Mouse (Mus musculus): ENCODE data around the gene 4921539E11Rik. TPM values are rescaled to one million over a fixed set of nuclear protein-coding genes. Genes with fewer than 3 reads are reported as not detected.

The 4921539E11Rik gene
- polyA plus RNA-seq, 1 experiment, result not detected

DNA sequence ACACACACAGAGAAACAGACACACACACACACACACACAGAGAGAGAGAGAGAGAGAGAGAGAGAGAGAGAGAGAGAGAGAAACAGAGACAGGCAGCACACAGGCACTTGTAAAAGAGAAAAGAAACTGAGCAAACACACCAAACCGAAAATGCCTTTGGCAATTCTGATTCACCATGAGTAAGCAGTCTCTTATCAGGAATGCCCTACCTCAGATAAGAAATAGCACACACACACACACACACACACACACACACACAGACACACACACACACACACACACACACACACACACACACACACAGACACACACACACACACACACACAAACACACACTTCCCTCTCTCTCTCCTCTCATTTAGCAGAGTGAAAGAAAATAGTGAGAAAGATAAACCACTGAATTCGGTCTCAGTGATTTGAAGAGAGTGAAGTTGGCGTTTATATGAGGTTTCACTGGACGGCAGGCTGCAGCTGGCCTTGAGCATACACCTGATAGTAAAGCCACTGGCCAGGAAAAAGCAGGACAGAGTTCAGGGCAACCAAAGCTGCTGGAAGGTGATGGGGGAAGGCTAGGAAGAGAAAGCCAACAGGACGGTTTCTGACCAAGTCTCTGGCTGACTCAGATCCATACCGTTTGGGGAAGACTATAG lies 41.1 kb downstream of the 4921539E11Rik start:
- peaks cover 8% of the 10 kb centered on the region; the same call in 1 of the 2 replicates for H3K4me1 ChIP-seq
- no peaks in the 10 kb centered on the region for H3K27me3 ChIP-seq (replicated peaks)
- no peak overlapping the region for H3K4me3 ChIP-seq (replicated peaks)
- no peaks in the 10 kb centered on the region; the same call in 1 of the 2 replicates for H3K9me3 ChIP-seq
- H3K36me3 ChIP-seq (replicated peaks; ENCODE audit: low read length), result no peaks in the 10 kb centered on the region
- no peak for TF ChIP-seq GATA1 (IDR thresholded peaks at IDR 0.05; ENCODE audit: borderline replicate concordance, low read length)
- TF ChIP-seq FLI1 (IDR thresholded peaks at IDR 0.05; ENCODE audit: low read length), result no peak

DNA sequence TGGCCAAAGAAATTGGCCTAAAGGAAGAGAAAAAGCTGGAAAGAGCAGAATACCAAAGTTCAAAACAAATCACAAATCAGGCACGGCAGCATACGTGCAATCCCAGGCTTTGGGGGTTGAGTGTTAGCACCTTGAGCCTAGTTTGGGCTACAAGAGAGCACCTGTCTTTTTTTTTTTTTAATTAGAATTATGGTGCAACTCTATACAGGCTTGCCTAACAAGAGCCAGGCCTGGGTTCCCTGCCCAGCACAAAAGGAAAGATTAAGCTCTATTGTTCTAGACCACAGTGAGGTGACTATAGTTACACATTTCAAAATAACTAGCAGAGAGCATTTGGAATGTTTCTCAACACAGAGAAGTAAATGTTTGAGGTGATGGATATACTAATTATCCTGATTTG lies 42.9 kb downstream of the 4921539E11Rik start:
- H3K36me3 ChIP-seq (replicated peaks; ENCODE audit: low read length), result no peaks in the 10 kb centered on the region
- H3K4me3 ChIP-seq (replicated peaks), result no peak overlapping the region
- H3K4me1 ChIP-seq, result peaks cover 5% of the 10 kb centered on the region; the same call in 1 of the 2 replicates
- TF ChIP-seq GATA1 (IDR thresholded peaks at IDR 0.05; ENCODE audit: borderline replicate concordance, low read length) (no peak), FLI1 (IDR thresholded peaks at IDR 0.05; ENCODE audit: low read length) (no peak)
- no peaks in the 10 kb centered on the region for H3K27me3 ChIP-seq (replicated peaks)
- no peaks in the 10 kb centered on the region; the same call in 1 of the 2 replicates for H3K9me3 ChIP-seq

DNA sequence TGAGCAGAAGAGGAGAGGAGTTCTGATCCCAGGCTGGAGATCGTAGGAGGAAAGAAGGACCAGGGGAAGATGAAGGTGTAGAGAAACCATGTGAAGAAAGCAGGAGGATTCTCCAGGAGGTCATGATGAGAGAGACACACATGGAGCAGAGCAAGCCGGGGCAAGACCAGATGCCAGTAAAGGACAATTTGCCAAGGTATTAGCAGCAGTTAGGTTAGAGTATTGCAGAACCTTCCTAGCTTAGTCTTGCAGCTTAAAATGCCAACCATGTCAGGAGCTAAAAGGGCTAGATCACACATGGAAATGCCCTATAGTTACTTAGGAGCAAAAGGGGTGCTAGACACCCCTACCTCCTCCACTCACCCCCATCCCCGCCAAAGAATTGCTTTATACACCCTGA lies 43.4 kb downstream of the 4921539E11Rik start:
- H3K36me3 ChIP-seq (replicated peaks; ENCODE audit: low read length), result no peaks in the 10 kb centered on the region
- no peak for TF ChIP-seq FLI1 (IDR thresholded peaks at IDR 0.05; ENCODE audit: low read length)
- TF ChIP-seq GATA1 (IDR thresholded peaks at IDR 0.05; ENCODE audit: borderline replicate concordance, low read length), result no peak
- H3K9me3 ChIP-seq, result no peaks in the 10 kb centered on the region; the same call in 1 of the 2 replicates
- peaks cover 5% of the 10 kb centered on the region; the same call in 1 of the 2 replicates for H3K4me1 ChIP-seq
- H3K27me3 ChIP-seq (replicated peaks), result no peaks in the 10 kb centered on the region
- no peak overlapping the region for H3K4me3 ChIP-seq (replicated peaks)

DNA sequence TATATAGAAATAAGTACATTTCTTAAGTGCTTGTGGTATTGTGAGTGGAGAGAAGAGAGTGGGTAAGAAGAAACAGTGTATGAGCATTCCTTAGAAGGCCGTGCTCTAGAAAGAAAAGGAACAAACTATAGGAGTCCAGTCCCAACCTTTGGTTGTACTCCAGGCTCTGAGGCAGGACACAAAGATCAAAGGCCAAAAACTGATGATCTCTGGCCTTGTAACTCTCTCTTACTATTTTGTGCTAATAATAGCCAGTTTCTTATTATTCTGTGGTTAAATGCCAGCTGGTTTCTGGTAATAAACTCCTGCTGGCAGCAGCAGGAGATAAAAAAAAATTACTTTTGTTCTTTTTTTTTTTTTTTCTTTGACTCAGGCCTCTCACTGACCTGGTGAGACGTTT lies 58.5 kb downstream of the 4921539E11Rik start:
- H3K4me3 ChIP-seq (replicated peaks), result no peak overlapping the region
- peaks cover 8% of the 10 kb centered on the region for H3K9me3 ChIP-seq
- H3K27me3 ChIP-seq (replicated peaks), result no peaks in the 10 kb centered on the region
- H3K4me1 ChIP-seq, result no peaks in the 10 kb centered on the region
- TF ChIP-seq GATA1 (IDR thresholded peaks at IDR 0.05; ENCODE audit: borderline replicate concordance, low read length) (no peak), FLI1 (IDR thresholded peaks at IDR 0.05; ENCODE audit: low read length) (no peak)
- H3K36me3 ChIP-seq (replicated peaks; ENCODE audit: low read length), result no peaks in the 10 kb centered on the region

DNA sequence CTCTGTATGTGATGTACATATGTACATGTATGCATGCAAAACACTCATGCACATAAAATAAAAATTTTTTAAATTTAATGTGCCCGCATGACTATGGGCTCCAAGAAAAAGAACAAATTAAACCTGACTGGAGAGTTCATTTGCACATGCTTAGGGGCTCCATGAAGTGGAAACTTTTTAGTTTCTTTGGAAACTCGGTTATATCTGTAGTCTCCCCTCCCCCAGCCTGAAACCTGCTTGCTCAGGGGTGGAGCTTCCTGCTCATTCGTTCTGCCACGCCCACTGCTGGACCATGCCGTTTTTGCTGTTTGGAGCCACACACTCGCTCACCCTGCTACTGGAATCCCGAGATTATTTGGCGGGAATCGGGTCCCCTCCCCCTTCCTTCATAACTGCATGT lies 67.8 kb downstream of the 4921539E11Rik start:
- H3K4me3 ChIP-seq (replicated peaks), result no peak overlapping the region
- TF ChIP-seq GATA1 (IDR thresholded peaks at IDR 0.05; ENCODE audit: borderline replicate concordance, low read length), result no peak
- TF ChIP-seq FLI1 (IDR thresholded peaks at IDR 0.05; ENCODE audit: low read length), result no peak
- peaks cover 3% of the 10 kb centered on the region; the same call in 1 of the 2 replicates for H3K9me3 ChIP-seq
- no peaks in the 10 kb centered on the region for H3K27me3 ChIP-seq (replicated peaks)
- H3K4me1 ChIP-seq, result peaks cover 10% of the 10 kb centered on the region
- no peaks in the 10 kb centered on the region for H3K36me3 ChIP-seq (replicated peaks; ENCODE audit: low read length)

DNA sequence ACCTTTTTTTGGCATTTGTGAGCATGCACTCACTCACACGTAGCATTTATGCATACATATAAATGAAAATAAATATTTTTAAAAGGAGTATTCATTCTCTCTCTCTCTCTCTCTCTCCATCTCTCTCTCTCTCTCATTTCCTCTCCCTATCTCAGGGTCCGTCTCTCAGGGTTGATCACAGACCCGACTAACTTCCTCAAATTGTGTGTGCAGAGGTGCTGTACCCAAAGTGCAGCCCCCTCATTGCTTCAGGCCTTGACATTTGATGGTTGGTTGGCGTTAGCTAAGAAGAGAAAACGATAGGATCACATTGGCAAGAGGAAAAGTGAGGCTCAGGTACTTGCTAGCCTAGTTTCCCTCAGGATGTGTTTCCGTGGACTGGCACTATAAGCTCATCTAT lies 68.9 kb downstream of the 4921539E11Rik start:
- TF ChIP-seq FLI1 (IDR thresholded peaks at IDR 0.05; ENCODE audit: low read length), result no peak
- no peak for TF ChIP-seq GATA1 (IDR thresholded peaks at IDR 0.05; ENCODE audit: borderline replicate concordance, low read length)
- no peaks in the 10 kb centered on the region for H3K27me3 ChIP-seq (replicated peaks)
- peaks cover 12% of the 10 kb centered on the region for H3K4me1 ChIP-seq
- no peaks in the 10 kb centered on the region for H3K36me3 ChIP-seq (replicated peaks; ENCODE audit: low read length)
- no peak overlapping the region for H3K4me3 ChIP-seq (replicated peaks)
- H3K9me3 ChIP-seq, result peaks cover 3% of the 10 kb centered on the region; the same call in 1 of the 2 replicates

DNA sequence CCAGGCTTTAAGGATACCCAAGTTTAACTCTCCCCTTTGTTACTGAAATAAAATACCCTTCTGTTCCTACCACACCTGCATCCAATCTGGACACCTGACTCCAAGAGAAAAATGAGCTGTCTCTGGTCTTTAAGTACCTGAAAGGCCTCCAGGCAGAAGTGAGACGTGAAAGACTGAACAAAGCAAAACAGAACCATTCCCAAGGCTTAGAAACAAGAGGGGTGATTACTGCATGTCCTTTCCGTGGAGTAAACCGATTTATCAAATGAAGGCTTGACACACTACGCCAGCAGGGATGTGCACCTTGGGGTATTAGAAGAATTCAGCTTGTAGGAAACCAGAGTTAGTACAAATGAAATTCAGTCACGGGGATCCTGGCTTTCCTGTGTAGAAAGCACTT lies 71.7 kb downstream of the 4921539E11Rik start:
- Histone ChIP-seq H3K4me3 (replicated peaks) (no peak overlapping the region), H3K27me3 (replicated peaks) (no peaks in the 10 kb centered on the region), H3K4me1 (peaks cover 27% of the 10 kb centered on the region), H3K9me3 (no peaks in the 10 kb centered on the region), H3K36me3 (replicated peaks; ENCODE audit: low read length) (peaks cover 2% of the 10 kb centered on the region)
- TF ChIP-seq GATA1 (IDR thresholded peaks at IDR 0.05; ENCODE audit: borderline replicate concordance, low read length) (no peak), FLI1 (IDR thresholded peaks at IDR 0.05; ENCODE audit: low read length) (no peak)

DNA sequence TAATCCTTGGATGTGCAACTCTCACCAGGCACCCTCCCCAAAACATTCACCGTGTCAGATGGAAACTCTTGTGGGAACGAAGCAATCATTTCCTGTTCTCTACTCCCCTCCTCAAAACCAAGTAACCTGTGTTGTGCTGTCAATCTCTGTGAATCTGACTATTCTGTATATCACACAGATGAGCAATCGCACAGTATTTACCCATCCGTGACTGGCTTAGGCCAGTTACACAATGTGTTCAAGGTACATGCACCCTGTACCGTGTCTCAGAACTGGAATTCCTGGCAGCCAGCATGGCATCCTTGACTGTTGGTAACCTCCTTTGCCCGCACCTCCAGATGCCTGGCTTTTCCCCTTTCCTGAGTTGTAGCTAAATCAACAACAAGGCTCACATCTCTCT lies 74.6 kb downstream of the 4921539E11Rik start:
- Histone ChIP-seq H3K9me3 (no peaks in the 10 kb centered on the region), H3K36me3 (replicated peaks; ENCODE audit: low read length) (peaks cover 14% of the 10 kb centered on the region), H3K4me1 (peaks cover 40% of the 10 kb centered on the region), H3K27me3 (replicated peaks) (no peaks in the 10 kb centered on the region), H3K4me3 (replicated peaks) (peak overlapping the region; percentile 55)
- TF ChIP-seq GATA1 (IDR thresholded peaks at IDR 0.05; ENCODE audit: borderline replicate concordance, low read length), result no peak
- no peak for TF ChIP-seq FLI1 (IDR thresholded peaks at IDR 0.05; ENCODE audit: low read length)

DNA sequence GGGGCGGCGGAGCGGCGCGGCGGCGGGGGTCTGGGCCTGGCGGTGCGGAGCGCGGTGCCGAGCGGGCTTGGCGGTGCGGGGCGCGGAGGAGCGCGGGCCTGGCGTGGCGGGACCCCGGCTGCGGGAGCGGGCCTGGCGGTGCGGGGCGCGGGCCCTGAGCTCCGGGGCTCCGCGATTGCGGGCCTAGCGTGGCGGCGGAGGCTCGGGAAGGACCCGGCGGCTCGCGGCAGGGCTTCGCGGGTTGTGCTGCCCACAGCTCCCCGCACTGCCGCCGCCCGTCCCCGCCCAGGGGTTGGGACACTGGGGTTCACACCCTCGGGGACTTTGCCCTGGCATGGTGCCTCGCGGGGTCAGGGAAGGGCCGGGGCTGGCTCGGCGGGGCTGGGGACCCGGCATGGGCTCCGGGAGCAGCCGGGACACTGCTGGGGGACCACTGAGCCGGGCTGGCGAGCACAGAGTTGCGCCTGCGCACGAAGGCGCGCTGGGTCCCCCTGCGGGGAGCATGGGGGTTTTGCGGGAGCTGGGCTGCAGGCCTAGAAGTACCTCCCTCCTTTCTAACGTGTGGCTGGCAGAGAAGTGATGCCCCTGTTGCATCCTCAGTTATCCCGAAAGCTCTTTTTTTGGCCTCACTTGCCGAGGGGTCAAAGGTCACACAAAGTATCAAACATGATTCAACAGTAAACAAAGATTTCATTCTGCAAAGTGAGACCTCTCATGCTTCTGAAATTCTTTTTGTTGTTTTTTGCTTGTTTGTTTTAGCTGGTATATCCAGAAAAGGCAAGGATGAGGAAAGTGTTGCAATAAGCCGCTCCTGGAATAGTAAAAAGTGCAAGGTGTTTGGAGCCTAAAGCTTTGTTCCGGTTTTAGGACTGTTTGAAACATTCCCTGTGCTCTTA lies 75.5 kb downstream of the 4921539E11Rik start, which contains the start of gene Slc35d1:
Slc35d1 (minus strand) TSS at position 240 of the 896 bp plus-strand sequence.
- TF ChIP-seq FLI1 (IDR thresholded peaks at IDR 0.05; ENCODE audit: low read length) (no peak), GATA1 (IDR thresholded peaks at IDR 0.05; ENCODE audit: borderline replicate concordance, low read length) (no peak)
- Histone ChIP-seq H3K4me3 (replicated peaks) (peak within 1 kb of the TSS; percentile 98), H3K4me1 (peaks cover 40% of the 10 kb centered on the region), H3K27me3 (replicated peaks) (no peaks in the 10 kb centered on the region), H3K9me3 (no peaks in the 10 kb centered on the region), H3K36me3 (replicated peaks; ENCODE audit: low read length) (peaks cover 23% of the 10 kb centered on the region)
